Mouse (Mus musculus) heart, postnatal 36 days (tissue): ENCODE data around the gene Lin52. TPM values are rescaled to one million over a fixed set of nuclear protein-coding genes. Genes with fewer than 3 reads are reported as not detected.

Experiments used
- DNase-seq, 2 experiments: peaks; one replicate each; pipeline ENCODE4 v3.0.0; 2021 to 2022
- intact Hi-C: fragments of 180-260 bp; cut with DNase I; formaldehyde crosslinking; loops from one replicate; pipeline ENCODE4 v1.15.1; 2025
- total RNA-seq, 2 experiments: library from RNA; stranded (reverse); gene quantifications; 2 replicates each; pipeline ENCODE4 v1.2.3; 2021

Lin52 gene
- total RNA-seq, 2 experiments from 2014 or later: 12.4 to 14.9 TPM

DNA sequence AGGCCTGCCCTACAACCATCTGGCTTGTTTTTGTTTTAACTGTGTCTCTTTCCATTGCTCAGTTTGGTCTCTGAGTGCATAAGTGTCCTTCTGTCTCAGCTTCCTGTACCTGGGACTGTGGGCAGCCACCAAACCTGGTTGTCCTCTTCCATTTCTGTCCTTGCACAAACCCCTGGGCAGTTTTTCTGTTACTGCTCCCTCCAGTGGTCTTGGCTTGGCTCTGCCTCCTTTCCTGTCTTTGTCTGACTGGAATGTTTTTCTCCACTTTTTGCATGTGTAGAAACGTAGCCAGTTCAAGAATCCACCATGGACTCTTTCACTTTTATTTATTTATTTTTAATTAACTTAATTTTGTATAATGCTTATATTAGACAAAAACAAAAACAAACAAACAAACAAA lies 8.6 kb downstream of the Lin52 start:
- no peak for DNase-seq
- intact Hi-C loops: no loop called here

DNA sequence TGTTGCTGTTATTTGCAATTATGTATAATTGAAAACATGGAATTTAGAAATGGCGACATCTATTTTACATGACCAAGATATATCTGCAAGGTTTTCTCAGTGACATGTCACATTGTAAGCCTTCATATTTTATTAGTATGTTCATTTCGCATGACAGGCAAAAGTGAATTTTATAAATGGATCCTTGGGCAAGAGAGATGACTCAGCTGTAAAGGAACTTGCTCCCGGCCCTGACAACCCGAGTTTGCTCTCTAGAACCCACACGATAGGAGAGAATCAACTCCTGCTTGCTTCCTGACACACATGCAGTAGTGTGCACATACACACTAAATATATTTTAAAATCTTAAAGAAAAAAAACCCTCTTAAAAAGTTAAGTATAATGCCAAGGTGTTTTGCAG lies 10.2 kb downstream of the Lin52 start:
- intact Hi-C loops: no loop called here
- no peak for DNase-seq

DNA sequence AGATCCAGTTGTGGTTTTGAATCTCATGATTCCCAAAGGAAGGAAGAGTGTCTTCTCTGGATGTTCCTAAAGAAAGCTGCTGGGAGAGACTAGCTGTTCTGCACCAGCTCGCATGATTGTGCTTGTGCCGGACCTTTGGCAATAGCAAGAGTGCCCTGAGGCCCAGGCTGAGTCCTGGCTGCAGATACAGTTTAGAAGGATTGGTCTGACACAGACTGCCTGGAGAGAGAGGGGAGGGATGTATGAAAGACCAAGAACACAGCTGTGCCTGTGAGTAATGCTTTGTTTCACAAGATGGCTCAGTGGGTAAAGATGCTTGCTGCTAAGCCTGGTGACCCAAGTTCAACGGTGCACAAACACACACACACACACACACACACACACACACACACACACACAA lies 11.6 kb downstream of the Lin52 start:
- DNase-seq: no peak
- intact Hi-C loops: no loop called here

DNA sequence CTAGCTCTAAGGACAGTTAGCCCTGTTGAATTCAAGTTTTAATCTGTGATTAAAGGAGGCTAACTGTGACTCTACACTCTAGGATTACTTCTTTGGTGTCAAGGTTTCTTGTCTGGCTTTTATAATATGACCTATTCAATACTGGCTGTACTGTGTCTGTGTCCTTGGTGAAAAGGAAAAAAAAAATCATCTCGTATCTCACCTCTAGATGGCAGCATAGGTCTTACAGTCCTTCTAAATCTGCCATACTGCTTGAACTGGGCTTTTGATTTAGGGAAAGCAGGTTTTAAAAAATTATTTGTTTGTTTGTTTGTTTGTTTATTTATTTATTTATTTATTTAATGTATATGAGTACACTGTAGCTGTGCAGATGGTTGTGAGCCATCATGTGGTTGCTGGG lies 17.5 kb downstream of the Lin52 start:
- intact Hi-C loops: loop anchor here (1.0 to 5.0 kb wide), 2 partner anchors 79 to 121 kb away; no protein-coding TSS in a partner anchor
- no peak for DNase-seq

DNA sequence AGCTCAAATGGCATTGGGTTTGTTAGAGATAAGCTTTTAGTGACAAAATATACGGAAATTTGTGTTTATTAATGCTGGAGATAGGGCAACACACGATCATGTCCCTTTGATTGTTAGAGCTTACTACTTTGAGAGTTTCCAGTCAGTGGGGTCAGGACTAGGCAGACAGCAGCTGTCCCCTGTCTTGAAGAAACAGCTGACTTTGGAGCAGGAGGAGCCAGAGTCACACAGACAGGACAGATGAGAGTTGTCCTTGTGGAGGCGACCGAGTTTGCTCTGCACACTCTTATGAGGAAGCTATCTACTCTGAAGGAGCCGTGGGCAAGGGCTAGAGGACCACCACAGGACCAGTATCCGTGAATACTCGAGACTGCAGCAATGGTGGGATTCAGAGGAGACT lies 27.7 kb downstream of the Lin52 start:
- DNase-seq: no peak
- intact Hi-C loops: no loop called here

DNA sequence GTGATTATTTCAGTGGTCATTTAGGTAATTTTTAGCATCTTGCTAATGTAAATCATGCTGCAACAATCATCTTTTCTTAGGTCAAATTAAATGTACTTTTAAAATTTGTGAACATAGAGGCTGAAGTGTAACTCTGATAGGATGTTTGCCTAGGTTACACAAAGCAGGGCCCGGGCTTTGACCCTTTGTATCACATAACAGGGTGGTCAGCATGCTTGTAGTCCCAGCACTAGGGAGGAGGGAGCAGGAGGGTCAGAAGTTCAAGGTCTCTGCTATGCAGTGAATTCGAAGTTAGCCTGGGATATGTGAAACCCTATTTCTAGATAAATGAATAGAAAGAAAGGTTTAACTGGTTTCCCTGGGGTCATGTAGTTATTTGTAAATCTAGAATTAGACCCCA lies 30.0 kb downstream of the Lin52 start:
- DNase-seq: no peak
- intact Hi-C loops: no loop called here

- no peak for DNase-seq
- intact Hi-C loops: no loop called here
Observed at GRCm38 (mm10) chr12:84482778-84483585, 31.8 kb downstream of the Lin52 start.

- intact Hi-C loops: no loop called here
Observed at GRCm38 (mm10) chr12:84487324-84488056, 36.3 kb downstream of the Lin52 start.

GRCm38 (mm10) chr12:84496795-84497194 lies 45.6 kb downstream of the Lin52 start:
- intact Hi-C loops: no loop called here
- no peak for DNase-seq

More at GRCm38 (mm10) chr12:84487324-84488056, 36.3 kb downstream of the Lin52 start:
- DNase-seq: peak; percentile 5 to 15

- DNase-seq: no peak
- intact Hi-C loops: no loop called here
Observed at GRCm38 (mm10) chr12:84500528-84501263, 49.5 kb downstream of the Lin52 start.

- intact Hi-C loops: no loop called here
- no peak for DNase-seq
Observed at GRCm38 (mm10) chr12:84501278-84501677, 50.1 kb downstream of the Lin52 start.

- DNase-seq: no peak
- intact Hi-C loops: no loop called here
Observed at GRCm38 (mm10) chr12:84506856-84507255, 55.6 kb downstream of the Lin52 start.

DNA sequence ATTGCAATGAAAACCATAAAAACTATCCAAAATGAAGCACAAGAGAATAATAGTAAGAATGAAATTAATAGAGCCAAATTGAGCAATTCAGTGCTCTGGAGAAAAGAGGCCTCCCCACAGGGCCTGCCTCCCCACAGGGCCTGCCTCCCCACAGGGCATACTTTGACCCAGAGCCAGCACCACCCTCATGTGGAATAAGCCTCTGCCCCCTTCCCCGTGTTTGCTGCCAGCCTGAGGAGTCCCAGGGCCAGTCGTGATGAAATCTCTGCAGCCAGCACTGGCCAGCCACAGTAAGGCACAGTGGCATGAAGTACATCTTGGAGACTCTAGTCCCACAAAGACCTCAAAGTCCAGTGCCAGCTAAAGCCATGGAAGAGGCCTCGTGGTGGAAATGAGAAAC lies 60.8 kb downstream of the Lin52 start:
- intact Hi-C loops: no loop called here
- no peak for DNase-seq

- DNase-seq: no peak
Observed at GRCm38 (mm10) chr12:84515486-84515885, 64.3 kb downstream of the Lin52 start.

GRCm38 (mm10) chr12:84516642-84517041 lies 65.4 kb downstream of the Lin52 start:
- DNase-seq: no peak
- intact Hi-C loops: no loop called here

More at GRCm38 (mm10) chr12:84515486-84515885, 64.3 kb downstream of the Lin52 start:
- intact Hi-C loops: no loop called here

DNA sequence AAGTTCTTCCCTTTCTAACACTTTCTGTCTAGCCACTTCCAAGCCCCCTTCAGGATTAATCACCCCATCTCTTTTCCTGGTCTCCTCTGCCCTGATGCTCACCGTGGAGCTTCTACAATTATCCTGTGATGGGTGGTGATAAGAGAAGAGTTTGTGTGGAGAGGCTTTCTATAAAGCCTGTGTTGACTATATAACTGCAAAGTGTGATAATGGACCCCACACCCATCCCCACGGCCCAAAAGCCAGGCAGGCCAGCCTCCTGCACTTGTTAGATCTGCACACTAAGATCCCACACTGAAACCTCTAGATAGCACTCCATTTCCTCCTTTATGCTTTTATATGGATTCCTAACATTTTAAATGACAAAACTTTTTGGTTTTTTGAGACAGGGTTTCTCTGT lies 66.8 kb downstream of the Lin52 start:
- intact Hi-C loops: no loop called here
- no peak for DNase-seq

DNA sequence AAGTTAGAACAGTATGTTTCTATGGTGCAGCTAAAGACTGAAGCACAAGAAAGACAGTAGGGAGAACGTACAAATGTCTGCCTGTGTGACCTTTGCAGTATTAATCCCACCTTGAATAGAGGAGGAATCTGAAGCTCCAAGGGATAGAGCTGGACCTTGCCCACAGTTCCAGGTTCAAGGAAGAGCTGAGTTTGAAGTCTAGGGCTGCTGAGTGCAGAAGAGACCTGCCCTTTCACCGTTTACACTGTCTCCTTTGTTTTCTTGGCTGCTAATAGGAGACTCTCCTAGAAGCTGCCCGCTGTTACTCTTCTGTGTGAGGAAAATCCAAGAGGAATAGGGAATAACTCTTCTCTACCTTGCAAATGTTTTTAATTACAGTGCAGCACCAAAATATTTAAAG lies 72.5 kb downstream of the Lin52 start:
- intact Hi-C loops: no loop called here

GRCm38 (mm10) chr12:84524147-84525050 lies 73.2 kb downstream of the Lin52 start:
- DNase-seq: no peak
- intact Hi-C loops: no loop called here

More for the DNA sequence above, 72.5 kb downstream of the Lin52 start:
- no peak for DNase-seq

GRCm38 (mm10) chr12:84525422-84525821 lies 74.2 kb downstream of the Lin52 start:
- DNase-seq: no peak
- intact Hi-C loops: no loop called here

DNA sequence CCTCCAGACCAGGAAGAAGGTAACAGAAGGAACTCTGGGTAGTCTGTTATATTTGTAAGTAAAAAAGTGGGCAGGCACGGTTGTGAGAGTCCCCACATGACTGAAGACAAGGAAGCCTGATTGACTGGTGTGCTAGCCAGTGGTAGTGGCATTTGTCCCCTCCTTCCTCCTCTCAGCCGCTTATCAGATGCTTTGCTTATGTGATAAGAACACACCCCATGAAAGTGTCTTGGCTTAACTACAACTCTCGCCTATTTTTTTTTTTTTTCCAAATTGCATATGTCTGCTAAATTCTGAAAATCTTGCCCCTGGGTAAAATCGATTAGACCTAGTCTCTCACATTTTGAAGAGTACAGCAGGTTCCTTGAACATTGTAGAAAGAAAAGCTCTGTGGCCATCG lies 79.2 kb downstream of the Lin52 start:
- DNase-seq: no peak
- intact Hi-C loops: no loop called here
